Mouse (Mus musculus): ENCODE data around the gene 4930447C04Rik. TPM values are rescaled to one million over a fixed set of nuclear protein-coding genes. Genes with fewer than 3 reads are reported as not detected.

4930447C04Rik gene
- polyA plus RNA-seq, 1 experiment, result not detected

DNA sequence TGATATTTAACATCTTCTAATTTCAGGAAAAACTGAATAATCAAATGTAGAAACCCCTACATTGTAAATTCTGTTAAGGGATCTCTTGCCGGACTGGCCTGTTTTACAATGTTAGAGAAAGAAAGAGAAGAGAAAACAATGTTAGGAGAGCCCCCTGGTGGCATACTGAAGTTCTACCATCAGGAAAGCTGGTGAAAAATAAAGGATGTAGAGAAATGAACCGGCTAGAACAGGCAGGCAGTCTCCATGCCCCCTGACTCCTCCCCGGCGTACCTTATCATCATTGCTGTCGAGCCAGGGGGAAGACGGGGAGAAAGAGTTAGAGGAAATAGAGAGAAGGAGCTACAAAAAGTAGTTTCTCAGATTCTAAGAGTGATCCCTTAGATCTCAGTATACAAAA is 32.6 kb upstream of the 4930447C04Rik start:
- no peaks in the 10 kb centered on the region for H3K4me1 ChIP-seq (ENCODE audit: control insufficient read depth, insufficient read depth, insufficient read length, low read length)
- no peak overlapping the region for H3K4me3 ChIP-seq (ENCODE audit: low read depth, low read length)
- no peaks in the 10 kb centered on the region for H3K36me3 ChIP-seq (ENCODE audit: control insufficient read depth, insufficient read depth, low read length)
- WGBS, result 2% methylated on average over 6 of the region's 6 CpGs
- peaks cover 2% of the 10 kb centered on the region; the same call in 1 of the 2 replicates for H3K27me3 ChIP-seq (ENCODE audit: control insufficient read depth, insufficient read depth, low read length)
- H3K27ac ChIP-seq (ENCODE audit: insufficient read depth, low read depth, low read length), result no peak overlapping the region
- TF ChIP-seq POLR2A (IDR thresholded peaks at IDR 0.05; ENCODE audit: low read depth, low read length) (no peak), CTCF (IDR thresholded peaks at IDR 0.05; ENCODE audit: extremely low read depth, insufficient read length, insufficient replicate concordance, low read depth, low read length) (peak; percentile 44; the same call in 1 of the 2 replicates)

DNA sequence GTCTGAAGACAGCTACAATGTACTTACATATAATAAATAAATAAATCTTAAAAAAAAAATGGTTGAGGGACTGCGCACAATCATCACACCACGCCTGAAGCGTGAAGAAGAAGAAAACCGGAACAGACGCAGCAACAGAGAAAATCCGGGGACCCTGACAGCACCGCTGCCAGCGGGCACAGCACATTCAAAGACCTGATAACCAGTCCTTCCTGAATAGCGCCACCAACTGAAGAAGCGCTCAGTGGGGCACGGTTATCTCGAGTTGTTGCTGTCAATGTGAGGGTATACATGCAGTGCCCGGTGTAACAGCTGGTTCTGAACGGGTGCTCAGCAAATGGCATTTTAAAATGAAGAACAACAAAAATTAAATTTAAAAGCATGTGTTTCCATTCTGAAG is 30.0 kb upstream of the 4930447C04Rik start:
- WGBS, result 65% methylated on average over 14 of the region's 14 CpGs
- no peak overlapping the region for H3K27ac ChIP-seq (ENCODE audit: insufficient read depth, low read depth, low read length)
- H3K27me3 ChIP-seq (ENCODE audit: control insufficient read depth, insufficient read depth, low read length), result no peaks in the 10 kb centered on the region; the same call in 1 of the 2 replicates
- no peak for TF ChIP-seq CTCF (IDR thresholded peaks at IDR 0.05; ENCODE audit: extremely low read depth, insufficient read length, insufficient replicate concordance, low read depth, low read length)
- no peak for TF ChIP-seq POLR2A (IDR thresholded peaks at IDR 0.05; ENCODE audit: low read depth, low read length)
- H3K36me3 ChIP-seq (ENCODE audit: control insufficient read depth, insufficient read depth, low read length), result no peaks in the 10 kb centered on the region
- H3K4me1 ChIP-seq (ENCODE audit: control insufficient read depth, insufficient read depth, insufficient read length, low read length), result no peaks in the 10 kb centered on the region
- no peak overlapping the region for H3K4me3 ChIP-seq (ENCODE audit: low read depth, low read length)

DNA sequence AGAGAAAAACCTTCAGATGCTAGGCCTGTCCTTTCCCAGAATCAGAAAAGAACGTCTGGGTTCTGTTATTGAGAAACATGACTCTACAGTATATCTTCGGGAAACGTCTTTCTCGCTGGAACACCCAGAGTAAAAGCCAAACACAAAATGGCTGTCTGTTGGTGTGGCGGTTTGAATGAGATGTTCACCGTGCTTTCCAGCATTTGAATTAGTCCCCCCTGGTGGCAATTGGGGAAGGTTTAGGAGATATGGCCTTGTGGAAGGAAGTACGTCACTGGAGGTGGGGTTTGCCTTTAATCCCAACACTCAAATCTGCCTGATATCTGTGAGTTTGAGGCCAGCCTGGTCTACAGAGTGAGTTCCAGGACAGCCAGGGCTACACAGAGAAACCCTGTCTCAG is 27.0 kb upstream of the 4930447C04Rik start:
- no peaks in the 10 kb centered on the region for H3K4me1 ChIP-seq (ENCODE audit: control insufficient read depth, insufficient read depth, insufficient read length, low read length)
- H3K4me3 ChIP-seq (ENCODE audit: low read depth, low read length), result no peak overlapping the region
- H3K27me3 ChIP-seq (ENCODE audit: control insufficient read depth, insufficient read depth, low read length), result no peaks in the 10 kb centered on the region; the same call in 1 of the 2 replicates
- no peaks in the 10 kb centered on the region for H3K36me3 ChIP-seq (ENCODE audit: control insufficient read depth, insufficient read depth, low read length)
- WGBS, result 80% methylated on average over 7 of the region's 7 CpGs
- H3K27ac ChIP-seq (ENCODE audit: insufficient read depth, low read depth, low read length), result no peak overlapping the region
- TF ChIP-seq POLR2A (IDR thresholded peaks at IDR 0.05; ENCODE audit: low read depth, low read length) (no peak), CTCF (IDR thresholded peaks at IDR 0.05; ENCODE audit: extremely low read depth, insufficient read length, insufficient replicate concordance, low read depth, low read length) (no peak)

DNA sequence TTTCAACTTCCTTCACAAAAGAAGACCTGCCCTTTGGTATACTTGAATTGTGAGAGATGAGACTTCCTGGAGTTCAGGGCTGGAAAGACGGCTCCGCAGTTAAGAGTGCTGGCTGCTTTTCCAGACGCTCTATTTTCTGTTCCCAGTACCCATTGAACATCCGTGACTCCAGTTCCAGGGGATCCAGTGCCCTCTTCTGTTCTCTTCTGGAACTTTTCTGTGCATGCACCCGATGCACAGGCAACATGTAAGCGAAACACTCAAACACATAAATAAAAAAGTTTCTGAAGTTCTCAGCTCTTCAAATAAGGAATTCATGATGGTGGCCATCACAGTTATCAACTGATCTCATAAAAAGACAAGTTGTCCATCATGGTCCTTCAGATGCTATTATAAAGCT is 22.2 kb upstream of the 4930447C04Rik start:
- Histone ChIP-seq H3K4me1 (ENCODE audit: control insufficient read depth, insufficient read depth, insufficient read length, low read length) (no peaks in the 10 kb centered on the region), H3K36me3 (ENCODE audit: control insufficient read depth, insufficient read depth, low read length) (no peaks in the 10 kb centered on the region), H3K27ac (ENCODE audit: insufficient read depth, low read depth, low read length) (no peak overlapping the region), H3K27me3 (ENCODE audit: control insufficient read depth, insufficient read depth, low read length) (peaks cover 2% of the 10 kb centered on the region; the same call in 1 of the 2 replicates), H3K4me3 (ENCODE audit: low read depth, low read length) (no peak overlapping the region)
- TF ChIP-seq POLR2A (IDR thresholded peaks at IDR 0.05; ENCODE audit: low read depth, low read length), result no peak
- no peak for TF ChIP-seq CTCF (IDR thresholded peaks at IDR 0.05; ENCODE audit: extremely low read depth, insufficient read length, insufficient replicate concordance, low read depth, low read length)
- WGBS, result 65% methylated on average over 6 of the region's 6 CpGs

DNA sequence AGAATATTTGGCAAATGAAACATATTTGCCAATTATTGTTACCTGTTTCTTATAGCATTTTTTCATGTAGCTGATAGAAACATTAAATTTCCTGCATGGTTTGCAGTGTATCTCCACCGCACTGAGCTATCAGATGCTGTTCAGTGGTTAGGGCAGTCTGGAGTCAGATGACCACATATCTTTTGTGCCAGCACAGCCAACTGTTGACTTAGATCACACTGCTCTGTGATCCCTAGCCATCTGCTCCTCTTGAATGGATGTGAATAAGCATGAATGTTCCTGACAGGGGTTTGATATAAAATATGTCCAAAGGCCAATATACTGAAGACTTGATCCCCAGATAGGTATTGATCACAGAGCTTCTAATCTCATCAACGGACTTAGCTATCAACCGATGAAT is 17.9 kb upstream of the 4930447C04Rik start:
- 87% methylated on average over 3 of the region's 3 CpGs for WGBS
- Histone ChIP-seq H3K4me3 (ENCODE audit: low read depth, low read length) (no peak overlapping the region), H3K27me3 (ENCODE audit: control insufficient read depth, insufficient read depth, low read length) (peaks cover 2% of the 10 kb centered on the region; the same call in 1 of the 2 replicates), H3K27ac (ENCODE audit: insufficient read depth, low read depth, low read length) (no peak overlapping the region), H3K36me3 (ENCODE audit: control insufficient read depth, insufficient read depth, low read length) (no peaks in the 10 kb centered on the region), H3K4me1 (ENCODE audit: control insufficient read depth, insufficient read depth, insufficient read length, low read length) (no peaks in the 10 kb centered on the region)
- TF ChIP-seq CTCF (IDR thresholded peaks at IDR 0.05; ENCODE audit: extremely low read depth, insufficient read length, insufficient replicate concordance, low read depth, low read length), result no peak
- no peak for TF ChIP-seq POLR2A (IDR thresholded peaks at IDR 0.05; ENCODE audit: low read depth, low read length)

DNA sequence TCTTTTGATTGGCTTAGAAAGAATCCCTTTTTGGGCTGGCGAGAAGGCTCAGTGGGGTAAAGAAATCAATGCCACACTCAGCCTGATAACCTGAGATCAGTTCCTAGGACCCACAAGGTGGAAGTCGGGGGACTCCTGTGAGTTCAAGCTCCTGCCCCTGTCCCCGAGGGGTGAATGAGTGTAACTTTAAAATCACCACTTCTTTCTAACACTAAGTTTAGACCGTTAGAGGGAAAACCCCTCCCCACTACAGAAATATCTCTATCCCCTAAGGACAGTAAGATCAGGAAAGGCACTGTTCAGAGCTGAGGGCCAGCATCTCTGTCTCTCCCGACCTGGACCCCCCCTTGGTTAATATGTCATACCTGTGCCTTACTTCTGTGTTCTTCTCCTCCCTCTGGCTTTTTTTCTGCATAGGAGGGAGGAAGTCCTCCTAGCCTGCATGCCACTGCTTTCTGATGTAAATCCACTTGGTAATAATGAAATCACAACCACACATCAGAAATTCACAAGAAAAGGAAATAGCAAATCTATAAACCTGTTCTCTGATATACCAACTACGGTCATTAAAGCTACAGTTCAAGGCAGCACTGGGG is 17.4 kb upstream of the 4930447C04Rik start:
- TF ChIP-seq CTCF (IDR thresholded peaks at IDR 0.05; ENCODE audit: extremely low read depth, insufficient read length, insufficient replicate concordance, low read depth, low read length) (no peak), POLR2A (IDR thresholded peaks at IDR 0.05; ENCODE audit: low read depth, low read length) (no peak)
- WGBS, result 58% methylated on average over 6 of the region's 6 CpGs

DNA sequence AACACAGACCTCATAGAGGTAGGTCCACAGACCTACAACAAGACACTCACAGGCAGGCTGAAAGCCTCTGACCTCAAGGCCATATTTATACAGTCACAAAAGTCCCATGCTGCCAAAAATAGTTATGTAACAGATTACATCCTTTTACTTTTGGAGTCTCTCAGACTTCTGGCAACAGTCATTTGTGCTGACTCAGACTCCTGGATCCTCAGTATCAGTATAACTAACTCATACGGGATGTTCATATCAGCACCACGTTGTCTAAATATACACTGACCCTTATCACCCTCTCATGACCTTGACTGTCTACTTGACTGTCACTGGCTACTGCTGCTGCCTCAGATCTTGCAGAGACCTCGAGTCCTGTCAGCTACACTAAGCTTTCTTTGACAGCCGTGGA is 14.3 kb upstream of the 4930447C04Rik start:
- no peaks in the 10 kb centered on the region for H3K36me3 ChIP-seq (ENCODE audit: control insufficient read depth, insufficient read depth, low read length)

More for the DNA sequence above, 17.4 kb upstream of the 4930447C04Rik start:
- peaks cover 2% of the 10 kb centered on the region; the same call in 1 of the 2 replicates for H3K27me3 ChIP-seq (ENCODE audit: control insufficient read depth, insufficient read depth, low read length)
- H3K36me3 ChIP-seq (ENCODE audit: control insufficient read depth, insufficient read depth, low read length), result no peaks in the 10 kb centered on the region
- H3K4me3 ChIP-seq (ENCODE audit: low read depth, low read length), result no peak overlapping the region
- no peaks in the 10 kb centered on the region for H3K4me1 ChIP-seq (ENCODE audit: control insufficient read depth, insufficient read depth, insufficient read length, low read length)
- no peak overlapping the region for H3K27ac ChIP-seq (ENCODE audit: insufficient read depth, low read depth, low read length)

More for the DNA sequence above, 14.3 kb upstream of the 4930447C04Rik start:
- Histone ChIP-seq H3K27ac (ENCODE audit: insufficient read depth, low read depth, low read length) (no peak overlapping the region), H3K27me3 (ENCODE audit: control insufficient read depth, insufficient read depth, low read length) (peaks cover 2% of the 10 kb centered on the region; the same call in 1 of the 2 replicates), H3K4me1 (ENCODE audit: control insufficient read depth, insufficient read depth, insufficient read length, low read length) (no peaks in the 10 kb centered on the region), H3K4me3 (ENCODE audit: low read depth, low read length) (no peak overlapping the region)
- TF ChIP-seq CTCF (IDR thresholded peaks at IDR 0.05; ENCODE audit: extremely low read depth, insufficient read length, insufficient replicate concordance, low read depth, low read length) (no peak), POLR2A (IDR thresholded peaks at IDR 0.05; ENCODE audit: low read depth, low read length) (no peak)
- WGBS, result 34% methylated on average over 4 of the region's 4 CpGs
